ENCODE assay signal across 7 mouse cellular contexts in genomic region chr4:137664433-137664979, GRCm38 (mm10). TPM values are rescaled to one million over a fixed set of nuclear protein-coding genes. Genes with fewer than 3 reads are reported as not detected.
DNase-seq lines count a peak whose midpoint lies in the region; ATAC-seq and TF ChIP-seq lines count a peak whose summit lies in the region.

Gene Rap1gap (plus strand): TSS chr4:137664726.

- H3K4me3 ChIP-seq in ES-Bruce4 (ENCODE audit: low read depth, low read length) = peak within 1 kb of the TSS; percentile 65
- peak within 1 kb of the TSS; percentile 27 for H3K4me3 ChIP-seq in embryonic fibroblast, embryonic 13.5 days (ENCODE audit: insufficient read depth, low read length)
- peak within 1 kb of the TSS; percentile 73 for H3K4me3 ChIP-seq in hindbrain, embryonic 10.5 days
- H3K4me3 ChIP-seq in stomach, embryonic 15.5 days (replicated peaks) = peak within 1 kb of the TSS; percentile 52

- no peak for TF ChIP-seq CTCF in ES-Bruce4 (IDR thresholded peaks at IDR 0.05; ENCODE audit: low read depth, low read length)
- TF ChIP-seq CTCF in embryonic fibroblast, embryonic 13.5 days (IDR thresholded peaks at IDR 0.05; ENCODE audit: borderline replicate concordance, insufficient read depth, low read length) = no peak

- 0 out of 2 replicates have a peak, but pooled peaks have one; percentile 17 for TF ChIP-seq EP300 in ES-Bruce4 (IDR thresholded peaks at IDR 0.05; ENCODE audit: insufficient read depth, low read depth, low read length)

- H3K27me3 ChIP-seq in ES-Bruce4 (ENCODE audit: control insufficient read depth, insufficient read depth, low read length, poor library complexity, severe bottlenecking) = no peaks in the 10 kb centered on the region
- peaks cover 53% of the 10 kb centered on the region for H3K27me3 ChIP-seq in hindbrain, embryonic 10.5 days (ENCODE audit: insufficient read depth, poor library complexity, severe bottlenecking)
- peaks cover 22% of the 10 kb centered on the region for H3K27me3 ChIP-seq in stomach, embryonic 15.5 days (replicated peaks)

- H3K9ac ChIP-seq in ES-Bruce4 (ENCODE audit: low read depth, poor library complexity, severe bottlenecking) = peak within 1 kb of the TSS; percentile 52
- peak within 1 kb of the TSS; percentile 31; the same call in 1 of the 2 replicates for H3K9ac ChIP-seq in stomach, embryonic 15.5 days

- TF ChIP-seq POLR2A in ES-Bruce4 (IDR thresholded peaks at IDR 0.05; ENCODE audit: insufficient read depth, low read length) = no peak
- TF ChIP-seq POLR2A in embryonic fibroblast, embryonic 13.5 days (IDR thresholded peaks at IDR 0.05; ENCODE audit: low read depth, low read length) = no peak

- ATAC-seq in megakaryocyte progenitor cell, adult 5-6 weeks (replicated peaks; ENCODE audit: poor library complexity) = peak; percentile 13; the same call in 1 of the 2 replicates
- 0 out of 2 replicates have a peak, but pooled peaks have one; percentile 8 for ATAC-seq in stomach, embryonic 15.5 days (ENCODE audit: insufficient read depth, low FRiP score, low read depth)

- H3K27ac ChIP-seq in ES-Bruce4 (ENCODE audit: insufficient read depth, low read length) = no peak within 1 kb of the TSS
- no peak within 1 kb of the TSS for H3K27ac ChIP-seq in embryonic fibroblast, embryonic 13.5 days (ENCODE audit: insufficient read depth, low read length)
- H3K27ac ChIP-seq in hindbrain, embryonic 10.5 days = peak within 1 kb of the TSS; percentile 81
- H3K27ac ChIP-seq in stomach, embryonic 15.5 days = no peak within 1 kb of the TSS

- H3K4me2 ChIP-seq in stomach, embryonic 15.5 days = peak within 1 kb of the TSS; percentile 92

- DNase-seq in adrenal gland, adult 18-20 months (ENCODE audit: low spot score in 2 of 2) = peak; percentile 46 to 57
- DNase-seq in hindbrain, embryonic 10.5 days (ENCODE audit: low spot score) = peak; percentile 52
- peak; percentile 79 to 85 for DNase-seq in left cerebral cortex, adult 18-20 months (ENCODE audit: low spot score in 2 of 2)

- H3K36me3 ChIP-seq in ES-Bruce4 (ENCODE audit: control insufficient read depth, insufficient read depth, low read length, poor library complexity, severe bottlenecking) = no peaks in the 10 kb centered on the region
- H3K36me3 ChIP-seq in hindbrain, embryonic 10.5 days = no peaks in the 10 kb centered on the region
- H3K36me3 ChIP-seq in stomach, embryonic 15.5 days = no peaks in the 10 kb centered on the region

- WGBS in hindbrain, embryonic 10.5 days = 2% methylated on average over 44 of the region's 44 CpGs
- WGBS in stomach, embryonic 15.5 days = 2% methylated on average over 30 of the region's 44 CpGs

- no peaks in the 10 kb centered on the region for H3K4me1 ChIP-seq in ES-Bruce4 (ENCODE audit: control insufficient read depth, insufficient read depth, low read length)
- no peaks in the 10 kb centered on the region for H3K4me1 ChIP-seq in embryonic fibroblast, embryonic 13.5 days (ENCODE audit: control insufficient read depth, insufficient read depth, low read length)
- H3K4me1 ChIP-seq in hindbrain, embryonic 10.5 days (replicated peaks) = peaks cover 58% of the 10 kb centered on the region
- peaks cover 11% of the 10 kb centered on the region; the same call in 1 of the 2 replicates for H3K4me1 ChIP-seq in stomach, embryonic 15.5 days

- no peaks in the 10 kb centered on the region for H3K9me3 ChIP-seq in ES-Bruce4 (replicated peaks; ENCODE audit: control insufficient read depth, insufficient read depth, low read length, poor library complexity, severe bottlenecking)
- H3K9me3 ChIP-seq in hindbrain, embryonic 10.5 days = no peaks in the 10 kb centered on the region
- H3K9me3 ChIP-seq in stomach, embryonic 15.5 days = no peaks in the 10 kb centered on the region

RNA-seq across cellular contexts. Expression of gene Rap1gap, which starts in this region (rescaled TPM):
- polyA plus RNA-seq in ES-Bruce4 (2011; ENCODE audit: insufficient read depth, insufficient read length, low read depth, missing spikeins) = 8.9 and 9.5 TPM in 2 replicates
- 100 to 1,000 TPM in 1 of 2 experiments, 10 to 100 TPM in 1; 94.7 to 131 TPM for total RNA-seq in adrenal gland, adult 18-20 months (2021)
- polyA plus RNA-seq in embryonic fibroblast, embryonic 13.5 days (2011; ENCODE audit: insufficient read length, low read depth, missing spikeins) = 6.8 and 6.9 TPM in 2 replicates
- polyA plus RNA-seq in hindbrain, embryonic 10.5 days (2016; fragmentation: Nextera tagmentation; extraction: Ambion mirVana) = 6.3 and 13.4 TPM in 2 replicates
- total RNA-seq in left cerebral cortex, adult 18-20 months (2021) = 100 to 1,000 TPM; 289 to 307 TPM
- 1.5 and 1.7 TPM in 2 replicates for total RNA-seq in megakaryocyte progenitor cell, adult 5-6 weeks (2015)
- 0.83 and 0.98 TPM in 2 replicates for total RNA-seq in megakaryocyte progenitor cell, adult 5-6 weeks (2017)
- 59.1 and 73.0 TPM in 2 replicates for polyA plus RNA-seq in stomach, embryonic 15.5 days (2015; fragmentation: Nextera tagmentation; extraction: Ambion mirVana)

Comparison
In these comparisons a context has a peak if more than half of its experiments do, and no peak if none do; other contexts are left out.
1. RNA of gene Rap1gap (total RNA-seq): 289 to 307 TPM in left cerebral cortex, adult 18-20 months and 94.7 to 131 TPM in adrenal gland, adult 18-20 months; 0.83 to 1.7 TPM in megakaryocyte progenitor cell, adult 5-6 weeks; every median in the first group is over 10 times any median in the second.
2. Peak in every context shown above with its lines, with median percentiles within 50 percentile points of each other: H3K4me3 ChIP-seq and DNase-seq.